Mouse (Mus musculus): ENCODE results near the gene Tufm. TPM values are rescaled to one million over a fixed set of nuclear protein-coding genes. Genes with fewer than 3 reads are reported as not detected.

The Tufm gene
- polyA plus RNA-seq, 1 experiment from 2014 or later = 81.2 TPM

- no peaks in the 10 kb centered on the region for H3K27me3 ChIP-seq
- peaks cover 23% of the 10 kb centered on the region for H3K4me1 ChIP-seq (replicated peaks)
- peak; percentile 79 for ATAC-seq (ENCODE audit: insufficient read depth)
- under 1% methylated on average over 55 of the region's 57 CpGs for WGBS (ENCODE audit: insufficient replicate concordance)
- H3K9ac ChIP-seq = peak overlapping the region; percentile 91
- H3K4me3 ChIP-seq (replicated peaks) = peak overlapping the region; percentile 78
- H3K27ac ChIP-seq (replicated peaks) = peak overlapping the region; percentile 100
- H3K9me3 ChIP-seq (replicated peaks) = no peaks in the 10 kb centered on the region
- peaks cover 41% of the 10 kb centered on the region for H3K36me3 ChIP-seq (replicated peaks)
- H3K4me2 ChIP-seq = peak overlapping the region; percentile 78
Observed at GRCm38 (mm10) chr7:126502023-126502741, 15.0 kb downstream of the Tufm start.

DNA sequence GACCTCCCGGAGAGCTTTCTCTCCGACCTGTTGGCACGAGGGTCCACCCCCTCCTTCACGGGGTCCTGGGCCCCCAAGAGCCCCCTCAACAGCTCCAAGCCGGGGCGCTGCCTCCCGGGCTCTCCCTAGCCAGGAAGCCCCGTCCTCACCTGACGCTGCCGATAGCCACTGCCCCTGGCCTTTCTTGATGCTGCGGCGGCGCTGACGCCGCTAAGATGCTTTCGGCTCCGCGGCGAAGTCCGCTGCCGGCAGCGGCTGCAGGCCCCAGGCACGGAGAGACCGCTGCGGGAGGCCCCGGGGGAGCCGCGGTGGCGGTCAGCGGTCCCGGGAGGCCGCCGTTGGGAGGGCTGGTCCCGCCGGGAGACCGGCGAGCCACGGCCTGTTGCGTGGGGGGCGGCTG is 15.6 kb downstream of the Tufm start:
- H3K4me3 ChIP-seq (replicated peaks) = peak overlapping the region; percentile 78
- peaks cover 23% of the 10 kb centered on the region for H3K4me1 ChIP-seq (replicated peaks)
- WGBS (ENCODE audit: insufficient replicate concordance) = under 1% methylated on average over 39 of the region's 40 CpGs
- H3K9me3 ChIP-seq (replicated peaks) = no peaks in the 10 kb centered on the region
- peak; percentile 3; the same call in 1 of the 2 replicates for ATAC-seq (ENCODE audit: insufficient read depth)
- peak overlapping the region; percentile 100 for H3K27ac ChIP-seq (replicated peaks)
- H3K36me3 ChIP-seq (replicated peaks) = peaks cover 35% of the 10 kb centered on the region
- H3K9ac ChIP-seq = peak overlapping the region; percentile 91
- H3K4me2 ChIP-seq = peak overlapping the region; percentile 78
- no peaks in the 10 kb centered on the region for H3K27me3 ChIP-seq

- Histone ChIP-seq H3K4me2 (peak within 1 kb of the TSS; percentile 78), H3K27me3 (no peaks in the 10 kb centered on the region), H3K9ac (peak within 1 kb of the TSS; percentile 91), H3K4me3 (replicated peaks) (peak within 1 kb of the TSS; percentile 78), H3K27ac (replicated peaks) (peak within 1 kb of the TSS; percentile 100), H3K9me3 (replicated peaks) (no peaks in the 10 kb centered on the region), H3K36me3 (replicated peaks) (peaks cover 29% of the 10 kb centered on the region), H3K4me1 (replicated peaks) (peaks cover 23% of the 10 kb centered on the region)
- ATAC-seq (ENCODE audit: insufficient read depth) = peak; percentile 80
- under 1% methylated on average over 61 of the region's 72 CpGs for WGBS (ENCODE audit: insufficient replicate concordance)
Observed at GRCm38 (mm10) chr7:126503273-126503878, 16.2 kb downstream of the Tufm start, which contains the start of gene Atxn2l. Gene Atxn2l (minus strand): TSS chr7:126503437.

DNA sequence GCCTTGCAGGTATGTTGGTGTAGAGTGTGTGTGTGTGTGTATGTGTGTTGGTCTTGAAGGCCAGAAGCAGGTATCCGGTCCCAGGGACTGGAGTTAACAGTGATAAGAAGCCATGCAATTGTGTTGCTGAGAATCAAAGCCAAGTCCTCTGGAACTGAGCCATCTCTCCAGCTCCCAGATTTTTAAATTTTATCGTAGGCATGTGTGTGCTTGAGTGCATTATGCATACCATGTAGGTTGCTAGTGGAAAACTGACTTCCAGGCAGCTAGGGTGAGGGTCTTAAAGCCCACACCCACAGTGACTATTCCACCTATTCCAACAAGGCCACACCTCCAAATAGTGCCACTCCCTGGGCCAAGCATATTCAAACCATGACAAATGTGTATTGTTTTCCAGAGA is 17.8 kb downstream of the Tufm start:
- H3K4me2 ChIP-seq = no peak overlapping the region
- no peaks in the 10 kb centered on the region for H3K9me3 ChIP-seq (replicated peaks)
- H3K27ac ChIP-seq (replicated peaks) = no peak overlapping the region
- no peak for ATAC-seq (ENCODE audit: insufficient read depth)
- peaks cover 22% of the 10 kb centered on the region for H3K4me1 ChIP-seq (replicated peaks)
- 68% methylated on average over 2 of the region's 2 CpGs for WGBS (ENCODE audit: insufficient replicate concordance)
- H3K9ac ChIP-seq = no peak overlapping the region
- H3K27me3 ChIP-seq = no peaks in the 10 kb centered on the region
- peaks cover 13% of the 10 kb centered on the region for H3K36me3 ChIP-seq (replicated peaks)
- H3K4me3 ChIP-seq (replicated peaks) = no peak overlapping the region

DNA sequence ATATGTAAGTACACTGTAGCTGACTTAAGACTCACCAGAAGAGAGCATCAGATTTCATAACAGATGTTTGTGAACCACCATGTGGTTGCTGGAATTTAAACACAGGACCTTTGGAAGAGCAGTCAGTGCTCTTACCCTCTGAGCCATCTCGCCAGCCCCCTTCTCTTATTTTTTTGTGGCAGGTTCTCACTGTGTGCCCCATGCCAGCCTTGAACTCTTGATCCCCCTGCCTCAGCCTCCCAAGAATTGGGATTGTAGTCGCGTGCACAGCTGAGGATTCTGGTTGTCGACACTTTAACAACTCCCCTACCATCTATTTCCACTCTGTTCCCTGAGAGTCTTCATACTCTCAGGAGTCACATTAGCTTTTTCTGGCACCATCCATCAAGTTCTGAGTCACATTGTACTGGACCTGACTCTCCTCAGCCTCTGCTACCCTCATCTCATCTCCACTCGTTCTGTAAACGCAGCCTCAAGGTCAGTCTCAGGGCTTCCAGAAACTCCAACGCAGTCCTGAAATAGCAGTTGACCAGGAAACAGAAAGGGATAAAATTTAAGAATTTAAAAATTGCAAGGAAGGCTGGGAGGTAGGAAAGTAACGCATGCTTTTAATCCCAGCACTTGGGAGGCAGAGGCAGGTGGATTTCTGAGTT is 20.1 kb downstream of the Tufm start:
- Histone ChIP-seq H3K36me3 (replicated peaks) (no peaks in the 10 kb centered on the region), H3K4me1 (replicated peaks) (peaks cover 8% of the 10 kb centered on the region), H3K27ac (replicated peaks) (no peak overlapping the region), H3K27me3 (no peaks in the 10 kb centered on the region), H3K4me2 (no peak overlapping the region), H3K9me3 (replicated peaks) (no peaks in the 10 kb centered on the region), H3K4me3 (replicated peaks) (no peak overlapping the region), H3K9ac (no peak overlapping the region)
- WGBS (ENCODE audit: insufficient replicate concordance) = 78% methylated on average over 8 of the region's 8 CpGs
- no peak for ATAC-seq (ENCODE audit: insufficient read depth)

DNA sequence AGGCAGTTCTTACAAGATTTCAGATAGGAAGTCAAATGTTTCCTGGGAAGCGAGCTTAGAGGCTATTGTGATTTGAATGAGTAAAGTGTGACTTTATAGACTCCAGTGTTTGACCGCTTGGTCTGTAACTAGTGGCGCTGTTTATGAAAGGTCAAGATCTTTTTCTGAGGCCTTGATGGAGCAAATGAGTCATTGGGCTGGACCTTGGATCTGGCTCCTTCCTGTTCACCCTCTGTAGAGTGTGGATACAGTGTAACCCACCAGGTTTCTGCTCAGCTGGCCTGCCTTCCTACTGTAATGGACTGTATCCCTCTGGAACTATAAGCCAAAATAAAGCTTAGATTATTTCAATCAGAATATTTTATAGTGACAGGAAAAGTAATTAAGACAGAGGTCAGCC is 24.1 kb downstream of the Tufm start:
- Histone ChIP-seq H3K27me3 (peaks cover 5% of the 10 kb centered on the region; the same call in 1 of the 2 replicates), H3K9ac (no peak overlapping the region), H3K4me2 (no peak overlapping the region), H3K9me3 (replicated peaks) (no peaks in the 10 kb centered on the region), H3K27ac (replicated peaks) (no peak overlapping the region), H3K4me3 (replicated peaks) (no peak overlapping the region), H3K36me3 (replicated peaks) (no peaks in the 10 kb centered on the region), H3K4me1 (replicated peaks) (no peaks in the 10 kb centered on the region)
- 56% methylated on average over 3 of the region's 3 CpGs for WGBS (ENCODE audit: insufficient replicate concordance)
- no peak for ATAC-seq (ENCODE audit: insufficient read depth)

- H3K4me1 ChIP-seq (replicated peaks) = no peaks in the 10 kb centered on the region
- no peak overlapping the region for H3K4me3 ChIP-seq (replicated peaks)
- H3K4me2 ChIP-seq = no peak overlapping the region
- H3K36me3 ChIP-seq (replicated peaks) = no peaks in the 10 kb centered on the region
- peaks cover 5% of the 10 kb centered on the region; the same call in 1 of the 2 replicates for H3K27me3 ChIP-seq
- 73% methylated on average over 5 of the region's 5 CpGs for WGBS (ENCODE audit: insufficient replicate concordance)
- H3K27ac ChIP-seq (replicated peaks) = no peak overlapping the region
- no peak for ATAC-seq (ENCODE audit: insufficient read depth)
- H3K9me3 ChIP-seq (replicated peaks) = no peaks in the 10 kb centered on the region
- no peak overlapping the region for H3K9ac ChIP-seq
Observed at GRCm38 (mm10) chr7:126518261-126518941, 31.2 kb downstream of the Tufm start.

- Histone ChIP-seq H3K4me2 (no peak overlapping the region), H3K9ac (no peak overlapping the region), H3K36me3 (replicated peaks) (no peaks in the 10 kb centered on the region), H3K9me3 (replicated peaks) (no peaks in the 10 kb centered on the region), H3K4me1 (replicated peaks) (no peaks in the 10 kb centered on the region), H3K4me3 (replicated peaks) (no peak overlapping the region), H3K27me3 (peaks cover 5% of the 10 kb centered on the region; the same call in 1 of the 2 replicates), H3K27ac (replicated peaks) (no peak overlapping the region)
- 66% methylated on average over 2 of the region's 2 CpGs for WGBS (ENCODE audit: insufficient replicate concordance)
- no peak for ATAC-seq (ENCODE audit: insufficient read depth)
Observed at GRCm38 (mm10) chr7:126519513-126519912, 32.4 kb downstream of the Tufm start.

GRCm38 (mm10) chr7:126523316-126523715 is 36.2 kb downstream of the Tufm start:
- Histone ChIP-seq H3K4me3 (replicated peaks) (no peak overlapping the region), H3K36me3 (replicated peaks) (no peaks in the 10 kb centered on the region), H3K9me3 (replicated peaks) (no peaks in the 10 kb centered on the region), H3K4me2 (no peak overlapping the region), H3K27ac (replicated peaks) (no peak overlapping the region), H3K4me1 (replicated peaks) (no peaks in the 10 kb centered on the region), H3K9ac (no peak overlapping the region), H3K27me3 (no peaks in the 10 kb centered on the region)
- 62% methylated on average over 3 of the region's 3 CpGs for WGBS (ENCODE audit: insufficient replicate concordance)
- ATAC-seq (ENCODE audit: insufficient read depth) = no peak

DNA sequence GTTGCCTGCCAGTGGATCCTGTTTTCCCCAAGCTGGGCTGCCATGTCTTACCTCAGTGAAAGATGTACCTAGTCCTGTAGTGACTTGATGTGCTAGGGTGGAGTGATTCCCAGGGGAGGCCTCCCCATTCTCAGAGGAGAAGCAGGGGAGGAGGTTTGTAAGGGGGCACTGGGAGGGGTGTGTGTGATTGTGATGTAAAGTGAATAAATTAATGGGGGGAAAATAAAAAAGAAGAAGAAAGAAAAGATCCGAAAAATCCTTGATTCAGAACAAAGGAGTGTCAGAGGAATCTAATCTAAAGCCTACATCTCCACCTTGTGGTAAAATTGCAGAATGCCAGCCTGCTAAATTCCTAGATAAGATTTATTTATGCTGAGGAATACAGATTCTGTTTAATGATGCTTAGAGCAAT is 41.0 kb downstream of the Tufm start:
- H3K27me3 ChIP-seq = no peaks in the 10 kb centered on the region
- H3K4me3 ChIP-seq (replicated peaks) = no peak overlapping the region
- ATAC-seq (ENCODE audit: insufficient read depth) = no peak
- 11% methylated on average over 1 of the region's 1 CpGs for WGBS (ENCODE audit: insufficient replicate concordance)
- H3K9me3 ChIP-seq (replicated peaks) = no peaks in the 10 kb centered on the region
- H3K9ac ChIP-seq = no peak overlapping the region
- H3K27ac ChIP-seq (replicated peaks) = no peak overlapping the region
- no peaks in the 10 kb centered on the region for H3K36me3 ChIP-seq (replicated peaks)
- H3K4me1 ChIP-seq (replicated peaks) = no peaks in the 10 kb centered on the region
- no peak overlapping the region for H3K4me2 ChIP-seq

GRCm38 (mm10) chr7:126533434-126533833 is 46.3 kb downstream of the Tufm start:
- Histone ChIP-seq H3K4me3 (replicated peaks) (no peak overlapping the region), H3K9me3 (replicated peaks) (no peaks in the 10 kb centered on the region), H3K27ac (replicated peaks) (no peak overlapping the region), H3K36me3 (replicated peaks) (no peaks in the 10 kb centered on the region), H3K27me3 (peaks cover 28% of the 10 kb centered on the region), H3K4me1 (replicated peaks) (0 out of 2 replicates have a peak, but pooled peaks cover 1% of the 10 kb centered on the region), H3K9ac (no peak overlapping the region), H3K4me2 (no peak overlapping the region)
- 60% methylated on average over 1 of the region's 1 CpGs for WGBS (ENCODE audit: insufficient replicate concordance)
- ATAC-seq (ENCODE audit: insufficient read depth) = no peak
